Mouse (Mus musculus) heart, embryonic 11.5 days (tissue): ENCODE data around the gene Hhipl1. TPM values are rescaled to one million over a fixed set of nuclear protein-coding genes. Genes with fewer than 3 reads are reported as not detected.

Source experiments
- ATAC-seq: fragments of 200-750 bp; cut with Nextera tagmentation; replicated peaks from 2 replicates; pipeline ENCODE4 v1.8.0; 2017; ENCODE audit warnings: moderate library complexity; ENCODE audit not compliant: insufficient number of reproducible peaks, low FRiP score, low TSS enrichment
- H3K27ac ChIP-seq: fragments of 300-500 bp; sonication (generic); 2 replicates; pipeline ENCODE4 v1.5.1; 2014; ENCODE audit warnings: mild to moderate bottlenecking, low read depth, low read length
- H3K27me3 ChIP-seq: fragments of 300-500 bp; sonication (generic); 2 replicates; pipeline ENCODE4 v1.6.1; 2014; ENCODE audit warnings: mild to moderate bottlenecking, low read length, mixed read lengths; ENCODE audit not compliant: control insufficient read depth, insufficient read depth
- H3K36me3 ChIP-seq: fragments of 300-500 bp; sonication (generic); 2 replicates; pipeline ENCODE4 v1.6.1; 2014; ENCODE audit warnings: mild to moderate bottlenecking, low read length, moderate library complexity, mixed read lengths; ENCODE audit not compliant: control insufficient read depth, insufficient read depth
- H3K4me1 ChIP-seq: fragments of 300-500 bp; sonication (generic); 2 replicates; pipeline ENCODE4 v1.6.1; 2014; ENCODE audit warnings: low read length; ENCODE audit not compliant: control insufficient read depth, insufficient read depth
- H3K4me2 ChIP-seq: fragments of 300-500 bp; sonication (generic); 2 replicates; pipeline ENCODE4 v1.6.1; 2014; ENCODE audit warnings: mild to moderate bottlenecking, moderate library complexity
- H3K4me3 ChIP-seq: fragments of 300-500 bp; sonication (generic); 2 replicates; pipeline ENCODE4 v1.5.1; 2014; ENCODE audit warnings: low read depth, low read length
- H3K9ac ChIP-seq: fragments of 300-500 bp; sonication (generic); 2 replicates; pipeline ENCODE4 v1.6.1; 2014; ENCODE audit warnings: mild to moderate bottlenecking, low read depth, low read length, moderate library complexity
- H3K9me3 ChIP-seq: fragments of 300-500 bp; sonication (generic); replicated peaks from 2 replicates; pipeline ENCODE4 v1.6.1; 2016; ENCODE audit warnings: low read length; ENCODE audit not compliant: control insufficient read depth
- WGBS: fragments of 180-500 bp; shearing (Covaris S2); extraction: QIAGEN DNeasy Blood & Tissue Kit; methylation state at CpG from one replicate; pipeline ENCODE4 v1.1.7; 2014; ENCODE audit not compliant: insufficient replicate concordance; 5-methylcytosine and 5-hydroxymethylcytosine counted together
- polyA plus RNA-seq: library from polyadenylated mRNA; unstranded; fragments of >200 nt; fragmentation: Nextera tagmentation; extraction: Ambion mirVana; gene quantifications from 2 replicates; pipeline ENCODE4 v1.2.1, GENCODE M21; 2014

Gene Hhipl1
- polyA plus RNA-seq = 0.28 and 0.29 TPM in 2 replicates

- Histone ChIP-seq H3K4me3 (peak within 1 kb of the TSS; percentile 62), H3K9me3 (no peaks in the 10 kb centered on the region), H3K27ac (no peak within 1 kb of the TSS), H3K36me3 (no peaks in the 10 kb centered on the region), H3K27me3 (peaks cover 30% of the 10 kb centered on the region), H3K4me2 (peak within 1 kb of the TSS; percentile 98), H3K9ac (peak within 1 kb of the TSS; percentile 83), H3K4me1 (peaks cover 6% of the 10 kb centered on the region)
- 3% methylated on average over 61 of the region's 67 CpGs for WGBS
- ATAC-seq = 0 out of 2 replicates have a peak, but pooled peaks have one; percentile 36
Measured at GRCm38 (mm10) chr12:108305812-108306794, at the start of gene Hhipl1. Gene Hhipl1 (plus strand): TSS chr12:108306270.

GRCm38 (mm10) chr12:108256734-108257133 lies 49.3 kb upstream of the Hhipl1 start:
- H3K27ac ChIP-seq = peak overlapping the region; percentile 55; the same call in 1 of the 2 replicates
- no peaks in the 10 kb centered on the region for H3K9me3 ChIP-seq
- H3K9ac ChIP-seq = no peak overlapping the region
- no peak overlapping the region for H3K4me3 ChIP-seq
- no peak overlapping the region for H3K4me2 ChIP-seq
- H3K4me1 ChIP-seq = peaks cover 69% of the 10 kb centered on the region
- no peaks in the 10 kb centered on the region for H3K27me3 ChIP-seq
- WGBS = 31% methylated on average over 10 of the region's 10 CpGs
- ATAC-seq = no peak; the same call in 1 of the 2 replicates
- no peaks in the 10 kb centered on the region for H3K36me3 ChIP-seq

- no peaks in the 10 kb centered on the region for H3K9me3 ChIP-seq
- H3K36me3 ChIP-seq = no peaks in the 10 kb centered on the region
- no peaks in the 10 kb centered on the region for H3K27me3 ChIP-seq
- peaks cover 66% of the 10 kb centered on the region for H3K4me1 ChIP-seq
- no peak for ATAC-seq
- no peak overlapping the region for H3K4me2 ChIP-seq
- WGBS = 86% methylated on average over 24 of the region's 24 CpGs
- H3K9ac ChIP-seq = peak overlapping the region; percentile 28; the same call in 1 of the 2 replicates
- no peak overlapping the region for H3K4me3 ChIP-seq
- H3K27ac ChIP-seq = no peak overlapping the region
Measured at GRCm38 (mm10) chr12:108259322-108260049, 46.6 kb upstream of the Hhipl1 start.

GRCm38 (mm10) chr12:108260950-108261349 lies 45.1 kb upstream of the Hhipl1 start:
- no peaks in the 10 kb centered on the region for H3K36me3 ChIP-seq
- no peak overlapping the region for H3K4me2 ChIP-seq
- H3K9me3 ChIP-seq = no peaks in the 10 kb centered on the region
- no peak overlapping the region for H3K4me3 ChIP-seq
- no peak for ATAC-seq
- WGBS = 72% methylated on average over 12 of the region's 12 CpGs
- no peak overlapping the region for H3K27ac ChIP-seq
- no peak overlapping the region for H3K9ac ChIP-seq
- peaks cover 68% of the 10 kb centered on the region for H3K4me1 ChIP-seq
- H3K27me3 ChIP-seq = no peaks in the 10 kb centered on the region

- no peak overlapping the region for H3K4me3 ChIP-seq
- no peaks in the 10 kb centered on the region for H3K27me3 ChIP-seq
- H3K4me1 ChIP-seq = peaks cover 72% of the 10 kb centered on the region
- no peak overlapping the region for H3K4me2 ChIP-seq
- H3K9ac ChIP-seq = no peak overlapping the region
- no peaks in the 10 kb centered on the region for H3K36me3 ChIP-seq
- no peaks in the 10 kb centered on the region for H3K9me3 ChIP-seq
- WGBS = 66% methylated on average over 7 of the region's 7 CpGs
- no peak overlapping the region for H3K27ac ChIP-seq
- ATAC-seq = no peak
Measured at GRCm38 (mm10) chr12:108264918-108265317, 41.2 kb upstream of the Hhipl1 start.

- H3K4me1 ChIP-seq = peaks cover 77% of the 10 kb centered on the region
- 0 out of 2 replicates have a peak overlapping the region, but pooled peaks have one; percentile 2 for H3K9ac ChIP-seq
- WGBS = 33% methylated on average over 27 of the region's 27 CpGs
- no peak overlapping the region for H3K27ac ChIP-seq
- peak overlapping the region; percentile 33 for H3K4me2 ChIP-seq
- ATAC-seq = no peak
- H3K36me3 ChIP-seq = no peaks in the 10 kb centered on the region
- H3K9me3 ChIP-seq = no peaks in the 10 kb centered on the region
- H3K27me3 ChIP-seq = no peaks in the 10 kb centered on the region
- no peak overlapping the region for H3K4me3 ChIP-seq
Measured at GRCm38 (mm10) chr12:108265831-108266619, 40.0 kb upstream of the Hhipl1 start.

GRCm38 (mm10) chr12:108267653-108268052 lies 38.4 kb upstream of the Hhipl1 start:
- H3K4me3 ChIP-seq = no peak overlapping the region
- H3K36me3 ChIP-seq = no peaks in the 10 kb centered on the region
- H3K4me1 ChIP-seq = peaks cover 84% of the 10 kb centered on the region
- no peaks in the 10 kb centered on the region for H3K9me3 ChIP-seq
- 50% methylated on average over 7 of the region's 7 CpGs for WGBS
- H3K9ac ChIP-seq = no peak overlapping the region
- no peak overlapping the region for H3K27ac ChIP-seq
- no peaks in the 10 kb centered on the region for H3K27me3 ChIP-seq
- ATAC-seq = no peak
- no peak overlapping the region; the same call in 1 of the 2 replicates for H3K4me2 ChIP-seq

- no peak overlapping the region for H3K27ac ChIP-seq
- no peaks in the 10 kb centered on the region for H3K27me3 ChIP-seq
- ATAC-seq = no peak
- H3K4me1 ChIP-seq = peaks cover 84% of the 10 kb centered on the region
- H3K9ac ChIP-seq = no peak overlapping the region
- 89% methylated on average over 10 of the region's 10 CpGs for WGBS
- no peak overlapping the region for H3K4me2 ChIP-seq
- no peaks in the 10 kb centered on the region for H3K9me3 ChIP-seq
- H3K4me3 ChIP-seq = no peak overlapping the region
- H3K36me3 ChIP-seq = no peaks in the 10 kb centered on the region
Measured at GRCm38 (mm10) chr12:108268970-108269369, 37.1 kb upstream of the Hhipl1 start.
